Mouse (Mus musculus): Measurements from ENCODE around the gene Galnt10.

The Galnt10 gene

DNA sequence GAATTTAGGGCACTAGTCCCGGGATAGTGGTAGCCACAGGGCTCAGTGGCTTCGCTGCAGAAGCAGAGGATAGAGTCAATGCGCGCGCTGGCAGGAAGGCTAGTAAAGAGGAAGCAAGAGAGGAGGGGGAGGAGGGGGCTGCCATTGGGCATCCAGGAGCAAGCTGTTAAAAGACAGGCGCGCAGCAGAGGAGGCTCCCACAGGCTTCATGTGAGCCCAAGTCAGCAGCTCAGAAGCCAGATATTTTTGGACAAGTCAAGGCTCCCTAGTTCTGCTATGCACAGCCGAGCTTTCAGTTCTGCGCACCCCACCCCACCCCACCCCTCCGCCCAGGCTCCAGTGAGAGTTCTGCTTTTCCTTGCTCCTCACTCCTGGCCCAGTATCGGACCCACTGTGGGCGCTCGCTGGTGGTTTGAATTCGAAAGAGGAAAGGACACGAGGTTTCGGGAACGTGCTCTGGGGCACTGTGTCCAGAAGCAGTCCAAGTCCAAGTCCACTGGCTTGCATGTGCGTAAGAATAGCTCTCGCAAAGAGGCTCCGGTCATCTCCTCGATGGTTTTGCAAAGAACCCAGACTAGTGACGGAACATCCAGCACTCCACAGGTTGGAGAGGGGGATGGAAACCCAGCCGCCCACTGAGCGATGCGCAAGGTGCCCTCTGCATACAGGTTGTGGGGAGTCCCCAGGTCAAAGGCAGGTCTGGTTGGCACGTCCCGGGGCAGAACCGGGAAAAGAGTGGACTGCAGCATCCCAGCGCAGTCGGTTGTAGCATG, 811 bp upstream of the Galnt10 start:
- no peak for DNase-seq

DNA sequence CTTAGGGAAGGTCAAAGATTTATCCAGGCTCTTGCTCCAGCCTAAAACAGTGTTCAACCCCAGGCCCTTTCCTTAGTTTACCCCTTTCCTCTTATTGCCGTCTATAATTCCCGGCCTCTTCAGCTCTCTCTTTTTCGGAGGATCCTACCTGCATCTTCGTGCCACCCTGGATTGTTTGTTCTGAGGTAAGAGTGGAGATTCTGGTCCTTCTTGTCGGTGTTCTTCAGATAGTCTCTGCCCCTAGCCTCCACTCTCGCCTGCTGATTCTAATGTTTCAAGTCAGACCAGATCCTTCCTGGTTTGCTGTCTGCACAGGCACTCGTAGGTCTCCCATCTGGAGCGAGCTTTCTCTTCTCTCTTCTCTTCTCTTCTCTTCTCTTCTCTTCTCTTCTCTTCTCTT, 605 bp downstream of the Galnt10 start:
- DNase-seq: no peak

DNA sequence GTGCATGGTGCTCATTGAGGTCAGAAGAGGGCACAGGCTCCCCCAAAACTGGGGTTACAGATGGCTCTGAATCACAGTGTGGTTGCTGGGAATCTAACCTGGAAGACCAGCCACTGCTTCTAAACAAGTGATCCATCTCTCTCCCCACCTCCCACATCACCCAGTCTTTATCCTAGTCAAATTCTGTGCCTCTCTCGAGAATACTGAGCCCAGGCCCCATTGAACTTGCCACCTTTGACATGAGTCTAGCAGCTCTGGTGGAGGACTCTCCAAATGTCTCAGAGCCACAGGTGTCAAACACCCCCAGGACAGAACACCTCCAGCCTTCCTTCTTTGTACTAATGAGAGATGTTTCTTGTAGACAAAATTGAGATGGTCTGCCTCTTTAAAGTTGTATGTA, 1.2 kb downstream of the Galnt10 start:
- no peak for DNase-seq

DNA sequence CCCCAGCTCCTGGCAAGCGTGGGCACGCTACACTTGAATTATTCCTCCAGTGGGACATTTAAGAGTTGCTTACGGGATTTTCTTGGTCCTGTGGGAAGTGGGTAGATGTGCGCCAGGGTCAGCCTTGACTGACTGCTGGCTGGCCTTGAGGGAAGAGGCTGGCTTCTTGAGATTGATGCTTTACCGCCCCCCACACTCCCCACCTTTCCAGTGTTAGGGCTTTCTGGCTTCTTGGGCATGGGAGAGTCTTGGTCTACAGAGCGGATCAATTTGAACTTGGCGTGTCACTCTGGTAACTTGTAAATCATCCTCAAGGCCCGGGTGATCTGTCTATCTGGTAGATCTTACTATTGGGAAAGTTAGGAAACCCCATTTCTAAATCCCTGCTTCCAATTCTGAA, 1.7 kb downstream of the Galnt10 start:
- no peak for DNase-seq

DNA sequence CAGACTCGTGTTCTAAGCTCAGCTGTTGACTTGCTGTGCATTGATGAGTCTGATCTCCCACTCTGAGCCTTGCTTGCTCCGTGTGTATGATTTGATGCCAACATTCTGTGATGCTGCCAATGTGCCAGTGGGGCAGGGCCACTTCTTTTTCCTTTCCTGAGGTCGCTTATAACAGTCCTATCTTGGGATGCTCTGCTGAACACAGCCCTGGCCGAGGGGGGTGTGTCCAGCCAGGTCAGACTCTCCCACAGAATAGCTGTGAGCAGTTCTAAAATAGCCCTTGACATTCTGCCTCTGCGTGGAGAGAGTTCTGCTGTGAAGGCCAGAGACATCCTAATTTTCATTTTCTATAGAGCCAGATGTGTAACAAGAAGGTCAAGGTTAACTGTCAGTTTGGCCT, 2.2 kb downstream of the Galnt10 start:
- DNase-seq: no peak

DNA sequence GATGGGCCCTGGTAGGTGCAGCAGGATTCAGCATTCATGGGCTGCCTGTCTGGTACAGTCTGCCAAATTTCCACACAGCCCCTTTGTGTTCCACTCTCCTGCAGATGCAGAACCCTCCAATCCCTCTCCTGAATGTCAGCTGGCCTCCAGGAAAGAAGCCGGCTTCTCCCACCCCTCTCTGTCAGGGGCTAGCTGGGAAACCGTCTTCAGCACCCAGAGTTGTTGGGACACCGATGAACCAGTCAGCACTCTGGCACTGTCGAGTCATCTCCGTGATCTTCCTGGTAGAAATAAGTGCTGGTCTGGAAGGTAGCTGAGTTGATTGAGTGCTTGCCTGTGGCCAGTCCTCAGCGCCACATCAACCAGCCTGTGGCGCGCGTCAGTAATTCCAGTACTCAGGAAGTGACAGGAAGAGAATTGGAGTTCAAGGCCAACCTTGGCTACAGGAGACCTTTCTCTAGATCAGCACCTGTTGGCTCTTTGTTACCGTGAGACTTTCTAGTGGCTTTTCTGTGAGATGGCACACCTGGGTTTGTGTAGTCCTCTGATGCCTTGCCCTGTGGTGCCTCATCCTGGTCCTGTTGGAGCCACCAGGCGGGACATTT, 3.1 kb downstream of the Galnt10 start:
- DNase-seq: no peak

DNA sequence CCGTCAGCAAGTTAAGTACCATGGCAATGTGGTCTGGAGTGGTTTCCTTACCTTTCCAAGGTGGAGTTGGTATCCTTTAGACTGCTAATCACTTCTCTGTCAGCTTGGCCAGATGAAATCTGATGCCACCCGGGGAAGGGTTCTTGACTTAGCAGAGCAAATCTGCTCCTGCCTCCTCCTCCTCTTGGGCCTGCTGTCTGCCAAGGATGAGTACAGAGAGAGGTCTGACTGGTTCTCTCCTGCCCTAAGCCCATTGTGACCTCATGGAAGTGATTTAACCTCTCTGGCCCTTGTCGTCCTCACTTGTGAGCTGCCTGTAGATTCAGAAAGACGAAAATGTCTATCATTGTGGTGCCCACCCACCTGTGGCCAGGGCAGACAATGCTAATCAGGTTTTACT, 4.0 kb downstream of the Galnt10 start:
- no peak for DNase-seq

DNA sequence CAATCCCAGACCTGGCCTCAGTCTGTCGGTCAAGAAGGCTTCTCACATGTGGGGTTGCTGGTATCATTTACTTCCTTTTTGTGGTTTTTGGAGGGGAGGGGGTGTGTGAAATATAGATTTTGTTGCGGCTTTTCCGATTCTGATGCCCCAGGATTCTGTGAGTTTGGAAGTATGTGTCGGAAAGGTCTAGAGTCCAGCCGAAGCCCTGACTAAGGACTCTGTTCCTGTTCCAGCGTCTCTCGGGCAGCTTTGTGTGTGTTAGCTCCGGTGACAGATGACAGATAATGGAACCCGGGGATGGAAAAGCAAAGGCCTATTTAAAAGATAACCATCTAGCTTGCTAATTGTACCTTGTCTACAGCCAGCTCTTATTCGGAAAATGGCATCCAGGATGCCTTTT, 4.4 kb downstream of the Galnt10 start:
- DNase-seq: no peak

DNA sequence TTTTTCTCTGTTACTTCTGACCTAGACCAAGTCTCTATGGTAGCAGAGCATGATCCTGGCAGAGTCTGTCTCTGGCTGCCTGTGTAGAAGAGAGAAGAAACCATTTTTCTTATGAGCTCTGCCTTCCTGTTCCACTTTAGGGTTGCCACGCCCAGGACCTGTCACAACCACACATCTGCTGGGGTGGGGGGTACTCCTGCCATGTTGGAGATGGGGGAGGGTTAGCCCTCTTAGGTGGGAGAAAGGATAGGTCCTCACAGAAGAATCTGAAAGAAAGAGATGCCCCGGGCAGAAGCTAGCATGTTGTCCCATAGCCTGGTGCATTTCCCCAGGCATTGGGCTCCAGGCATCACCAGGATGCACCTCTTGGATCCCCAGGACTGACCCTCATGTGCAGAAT, 5.6 kb downstream of the Galnt10 start:
- DNase-seq: no peak

DNA sequence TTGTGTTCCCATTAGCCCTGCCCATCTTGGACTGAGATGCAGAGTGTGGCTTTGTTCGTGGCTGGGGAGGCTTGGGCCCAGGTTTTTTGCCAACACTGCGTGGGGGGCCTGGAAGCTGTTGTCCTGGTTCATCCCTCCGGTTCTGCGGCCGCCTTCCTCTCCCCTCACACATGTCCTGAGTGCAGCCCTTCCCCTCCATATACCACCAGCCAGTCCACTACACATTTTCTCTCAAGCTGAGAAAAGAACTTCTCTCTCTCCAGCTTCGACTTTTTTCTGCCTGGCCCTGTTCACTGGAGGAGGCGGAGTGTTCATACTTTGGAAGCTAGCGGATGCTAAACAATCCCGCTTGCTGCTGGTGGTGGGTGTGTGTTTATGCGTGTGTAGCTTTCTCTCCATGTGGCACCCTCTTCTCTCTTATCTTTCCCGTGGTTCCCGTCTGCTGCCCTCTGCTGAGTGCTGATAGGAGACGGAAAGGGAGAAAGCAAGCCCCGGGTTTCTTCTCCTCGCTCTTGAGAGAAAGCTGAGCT, 6.1 kb downstream of the Galnt10 start:
- no peak for DNase-seq

DNA sequence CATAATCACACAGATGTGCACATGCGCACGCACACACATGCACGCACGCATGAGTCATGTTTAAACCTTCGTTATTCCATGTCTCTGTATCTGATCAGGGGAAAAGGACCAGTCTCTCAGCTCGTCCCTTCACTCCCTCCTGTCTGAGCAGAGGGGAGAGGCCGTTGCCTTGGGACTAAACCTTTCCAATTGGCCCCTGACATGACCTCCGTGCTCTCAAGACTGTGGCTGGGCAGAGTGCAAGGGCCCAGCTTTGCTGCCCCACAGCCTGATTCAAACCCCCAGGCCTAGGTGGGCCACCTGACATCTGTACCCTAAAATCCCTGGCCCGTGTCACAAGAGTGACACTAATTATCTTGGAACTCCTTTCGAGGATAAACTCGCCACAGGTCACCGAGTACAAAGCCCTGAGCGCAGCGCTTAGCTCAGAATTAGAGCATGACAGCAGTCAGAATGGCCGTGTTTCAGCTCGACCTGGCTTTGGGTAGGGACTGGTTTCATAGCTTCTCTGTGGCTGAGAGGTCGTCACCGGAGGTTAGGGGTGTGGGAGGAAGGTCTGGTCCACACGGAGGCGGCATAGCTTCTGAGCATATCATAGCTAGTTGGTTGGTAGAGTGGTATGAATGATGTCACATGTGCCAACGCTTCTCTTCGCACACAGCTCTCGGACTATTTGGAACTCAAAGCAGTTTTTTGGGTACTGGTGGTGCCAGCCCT, 7.1 kb downstream of the Galnt10 start:
- no peak for DNase-seq

DNA sequence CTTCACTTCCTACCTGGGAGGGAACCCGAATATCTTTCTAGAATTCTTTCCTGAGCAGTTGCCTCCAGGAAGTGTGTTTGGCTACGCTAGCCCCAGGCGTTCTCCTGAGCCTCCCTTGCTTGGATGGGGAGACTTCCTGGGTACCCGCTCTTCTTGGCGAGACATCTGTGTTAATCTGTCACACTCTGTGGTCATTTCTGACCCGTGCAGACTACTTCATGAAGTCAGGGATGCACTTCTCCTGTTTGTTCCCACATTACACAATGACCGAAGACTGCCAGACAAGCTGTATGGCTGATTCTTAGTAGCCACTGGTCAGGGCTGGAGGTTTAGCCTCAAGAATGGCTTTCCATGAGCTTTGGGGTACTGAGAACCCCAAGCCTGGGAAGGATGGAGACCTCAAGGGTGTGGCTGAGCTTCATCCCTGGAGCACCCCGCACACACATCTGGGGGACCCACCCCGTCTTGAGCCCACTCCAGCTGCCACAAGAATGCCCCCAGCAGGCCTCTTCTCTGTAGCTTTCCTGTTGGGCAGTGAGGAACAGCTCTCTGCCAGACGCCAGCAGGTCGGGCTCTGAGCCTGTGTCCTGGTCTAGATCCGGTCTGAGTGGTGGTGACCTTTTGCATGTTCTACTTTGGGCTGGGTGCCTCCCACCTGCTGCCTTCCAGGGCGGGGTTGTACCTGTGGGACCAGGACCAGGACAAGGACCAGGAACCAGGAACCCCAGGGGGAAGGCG, 7.8 kb downstream of the Galnt10 start:
- no peak for DNase-seq

DNA sequence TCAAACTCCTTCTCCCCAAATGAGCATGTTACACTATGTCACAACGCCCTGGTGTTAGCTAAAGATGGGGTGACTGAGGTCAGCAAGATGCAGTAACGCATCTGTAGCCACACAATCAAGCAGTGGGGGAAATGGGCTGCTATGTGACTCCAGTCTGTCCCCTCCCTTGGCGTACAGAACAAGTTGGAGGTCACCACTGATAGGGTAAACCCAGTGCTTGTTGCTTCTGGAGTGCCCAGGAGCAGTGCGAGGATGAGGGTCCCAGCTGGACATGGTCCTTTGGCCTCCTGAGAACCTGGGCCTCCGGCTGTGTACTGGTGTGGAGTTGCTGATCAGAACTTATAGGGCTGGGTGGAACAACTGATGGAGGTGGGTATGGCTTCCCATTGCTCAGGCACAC, 8.6 kb downstream of the Galnt10 start:
- DNase-seq: no peak

DNA sequence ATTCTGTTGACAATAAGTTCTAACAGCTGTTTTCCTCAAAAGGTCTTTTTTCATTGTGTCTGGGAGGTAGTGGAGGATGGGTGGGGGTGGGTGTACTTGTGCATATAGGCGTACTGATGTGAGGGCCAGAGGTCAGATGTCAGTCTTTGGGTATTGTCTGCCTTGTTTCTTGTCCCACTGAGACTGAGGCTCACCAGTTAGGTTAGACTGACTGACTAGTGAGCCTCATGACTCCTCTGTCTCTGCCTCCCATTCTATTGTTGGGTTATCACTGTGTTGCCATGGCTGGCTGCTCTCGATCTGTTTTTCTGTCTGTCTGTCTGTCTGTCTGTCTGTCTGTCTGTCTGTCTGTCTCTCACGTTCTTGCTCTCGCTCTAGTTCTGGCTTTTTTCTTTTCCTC, 9.1 kb downstream of the Galnt10 start:
- no peak for DNase-seq

DNA sequence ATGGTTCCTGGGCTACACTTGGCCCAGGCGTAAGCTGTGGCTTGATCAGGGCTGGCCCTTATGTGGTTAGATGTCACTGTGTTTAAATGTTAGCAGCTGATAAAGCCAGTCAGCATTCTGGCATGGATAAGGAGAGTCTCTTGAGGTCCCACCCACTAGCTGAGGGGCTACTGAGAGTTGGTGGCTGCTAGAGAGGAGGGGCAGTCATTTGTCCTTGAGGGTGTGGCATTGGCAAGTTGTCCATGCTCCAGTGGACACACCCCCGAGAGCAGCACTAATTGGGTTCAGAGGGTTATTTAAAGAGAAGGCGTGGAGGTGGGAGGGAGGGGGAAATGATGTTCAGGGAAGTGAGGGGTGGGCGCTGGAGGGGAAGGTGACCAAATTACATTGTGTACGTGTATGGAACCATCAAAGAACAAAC, 9.7 kb downstream of the Galnt10 start:
- DNase-seq: no peak

DNA sequence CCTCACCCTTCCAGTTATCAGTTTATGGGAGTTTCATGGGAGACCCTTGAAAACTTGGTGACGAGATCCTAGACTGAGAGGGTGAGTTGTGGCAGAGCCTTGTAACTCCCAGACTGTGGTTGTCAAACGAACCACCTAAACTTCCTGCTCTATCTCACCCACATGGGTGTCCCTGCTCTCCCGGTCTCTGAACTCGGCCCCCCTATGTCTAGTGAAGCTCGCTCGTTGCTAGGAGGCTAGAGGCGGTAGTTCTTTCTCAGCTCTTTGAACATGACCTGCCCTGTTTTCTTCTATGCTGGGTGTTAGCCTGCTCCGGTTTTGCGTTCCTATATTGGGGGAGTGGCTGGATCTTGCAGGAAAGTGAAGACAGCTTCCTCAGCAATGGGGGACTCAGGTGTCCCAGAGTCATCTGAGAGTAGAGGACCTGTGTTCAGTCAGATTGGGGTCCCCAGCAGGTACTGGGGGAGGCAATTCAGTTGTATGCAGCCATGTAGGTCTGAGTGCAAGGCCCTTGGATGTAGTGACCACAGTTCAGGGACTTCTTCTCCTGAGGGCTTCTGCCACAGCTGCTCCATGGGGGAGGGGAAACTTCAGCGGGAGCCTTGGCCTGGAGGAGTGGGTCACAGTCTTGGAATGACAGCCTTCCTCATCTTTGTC, 10.6 kb downstream of the Galnt10 start:
- no peak for DNase-seq

DNA sequence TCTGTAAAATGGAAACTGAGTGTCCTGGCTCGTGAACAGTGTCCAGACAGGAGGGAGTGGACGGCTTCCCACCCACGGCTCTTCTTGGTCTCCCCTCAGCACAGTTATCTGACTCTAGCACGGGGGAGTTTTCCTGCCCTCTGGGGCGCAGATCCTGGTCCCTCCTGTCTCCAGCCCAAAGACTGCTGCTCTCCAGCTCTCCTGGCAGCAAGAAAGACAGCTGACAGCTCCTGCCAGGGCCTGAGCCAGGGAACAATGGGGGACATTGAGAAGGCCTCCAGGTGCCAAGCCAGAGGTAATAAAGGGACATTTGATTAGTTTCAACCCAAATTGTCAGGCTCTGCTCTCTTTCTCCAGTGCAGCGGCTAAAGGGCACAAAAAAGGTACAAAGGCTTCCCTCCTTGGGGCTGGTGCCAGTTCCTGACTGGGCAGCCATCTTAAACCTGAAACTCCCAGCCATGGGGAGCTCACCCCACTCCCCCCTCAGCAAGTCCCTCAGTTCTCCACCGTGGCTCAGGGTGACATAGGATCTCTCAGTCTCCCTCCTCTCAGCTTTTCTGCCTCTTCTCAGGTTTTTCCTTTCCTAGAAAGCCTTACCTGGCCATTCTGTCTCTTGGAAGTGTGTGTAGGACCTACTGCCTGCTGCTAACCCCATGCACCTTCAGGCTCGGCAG, 11.5 kb downstream of the Galnt10 start:
- no peak for DNase-seq

DNA sequence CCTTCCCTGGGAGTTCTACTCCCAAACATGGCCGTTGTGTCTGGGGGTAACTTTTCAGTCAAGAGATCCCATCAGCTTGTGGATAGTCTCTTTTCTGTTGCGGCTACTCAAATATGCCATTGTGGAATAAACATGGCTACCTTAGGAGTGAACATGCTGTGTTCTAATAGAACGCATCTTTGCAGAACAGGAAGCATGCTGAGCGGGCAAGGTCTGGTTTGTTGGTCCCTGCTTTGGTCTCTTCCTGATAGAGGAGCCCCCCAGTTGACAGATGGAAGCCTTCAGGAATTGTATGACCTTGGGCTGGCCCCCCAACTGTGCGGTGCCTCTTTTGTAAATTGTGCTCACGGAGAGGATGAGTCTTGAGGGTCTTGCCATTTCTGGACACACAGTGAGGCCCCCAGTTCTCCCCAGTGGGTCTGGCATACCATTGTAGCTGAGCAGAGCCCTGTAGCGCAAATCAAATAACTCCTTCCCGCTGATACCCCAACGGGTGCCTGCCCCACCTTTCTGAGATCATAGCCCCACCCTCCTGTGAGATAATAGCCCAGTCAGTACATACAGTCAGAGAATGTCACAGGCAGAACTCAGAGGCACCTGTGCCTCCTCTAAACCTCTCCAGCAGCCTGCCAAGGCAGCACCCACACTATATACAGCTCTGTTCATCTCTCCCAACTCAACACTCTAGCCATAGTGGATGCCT, 12.3 kb downstream of the Galnt10 start:
- no peak for DNase-seq

DNA sequence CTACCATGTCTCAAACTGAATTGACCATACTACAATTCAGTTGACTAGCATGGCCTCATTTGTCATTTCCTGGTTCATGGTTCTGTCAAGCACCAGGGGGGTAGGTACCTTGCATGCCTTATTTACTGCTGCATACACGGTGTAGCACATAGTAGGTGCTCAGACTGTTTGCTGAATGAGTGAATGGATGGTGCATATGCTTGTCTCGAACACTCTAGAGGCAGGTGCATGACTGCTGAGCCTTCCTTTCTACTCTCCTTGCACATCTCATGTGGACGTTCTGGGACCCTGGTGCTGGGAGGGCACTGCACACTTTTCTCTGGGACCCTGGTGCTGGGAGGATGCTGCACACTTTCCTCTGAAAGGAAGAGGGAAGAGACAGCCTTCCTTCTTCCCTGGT, 13.0 kb downstream of the Galnt10 start:
- DNase-seq: no peak

DNA sequence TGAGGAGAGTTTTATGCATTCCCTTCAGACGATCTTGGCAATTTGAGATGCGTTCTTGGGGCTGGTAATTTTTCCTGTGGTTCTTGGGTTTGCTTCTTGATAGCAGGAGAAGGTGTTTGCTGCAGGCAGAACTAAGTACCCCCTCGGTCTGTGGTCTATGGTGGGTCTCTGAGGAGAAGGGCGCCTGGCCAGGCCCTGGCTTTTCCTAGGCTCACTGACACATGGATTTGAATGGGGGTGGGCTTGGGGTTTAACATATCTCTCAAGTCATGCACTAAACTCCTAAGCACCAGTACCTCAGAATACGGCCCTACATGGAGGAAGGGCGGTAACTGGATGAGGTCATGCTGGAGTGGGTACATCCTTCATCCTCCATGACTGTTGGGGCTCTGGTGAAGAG, 13.5 kb downstream of the Galnt10 start:
- DNase-seq: no peak

DNA sequence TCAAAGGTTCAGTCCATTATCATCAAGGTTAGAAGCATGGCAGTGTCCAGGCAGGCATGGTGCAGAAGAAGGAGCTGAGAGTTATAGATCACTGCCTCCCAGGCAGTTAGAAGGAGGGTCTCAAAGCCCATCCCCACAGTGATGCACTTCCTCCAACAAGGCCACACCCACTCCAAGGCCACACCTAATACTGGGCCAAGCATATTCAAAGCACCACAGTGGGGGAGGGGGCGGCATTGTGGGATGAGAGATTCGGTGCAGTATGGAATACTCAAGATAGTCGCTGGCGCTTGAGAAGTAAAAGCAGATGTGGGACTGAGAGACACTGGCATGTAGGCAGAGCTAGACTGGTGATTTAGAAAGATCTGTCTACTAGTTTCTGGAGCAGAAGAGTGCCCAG, 14.9 kb downstream of the Galnt10 start:
- DNase-seq: no peak

DNA sequence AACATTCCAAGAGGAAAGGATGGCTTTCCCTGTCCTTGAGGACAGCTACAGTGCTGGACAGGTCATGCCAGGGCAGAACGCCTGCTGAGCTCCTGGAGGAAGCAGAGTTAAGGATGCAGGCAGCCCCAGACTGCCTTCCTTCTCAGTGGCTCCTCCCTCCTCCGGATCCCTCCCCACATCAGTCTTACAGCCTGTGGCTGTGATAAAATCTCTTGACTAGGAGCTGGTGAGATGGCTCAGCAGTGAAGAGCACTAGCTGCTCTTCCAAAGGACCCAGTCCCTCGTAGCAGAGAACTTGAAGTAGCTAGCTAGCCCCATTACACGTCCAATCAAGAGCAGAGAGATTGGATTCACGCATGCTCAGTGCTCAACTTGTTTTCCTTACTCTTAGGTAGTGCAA, 15.6 kb downstream of the Galnt10 start:
- DNase-seq: no peak

All from cerebellum, adult 9-11 months (tissue).